Mouse (Mus musculus) layer of hippocampus, adult 11-12 months (tissue): ENCODE measurements around the gene Lrrc27.

Experiments
- DNase-seq: peaks from one replicate; pipeline ENCODE4 v3.0.0; 2022; ENCODE audit warnings: low spot score

Lrrc27 gene

GRCm38 (mm10) chr7:139212754-139213745 lies at the start of gene Lrrc27, which contains the start of gene Stk32c:
Gene Lrrc27 (plus strand): TSS chr7:139212988.
Gene Stk32c (minus strand): TSS chr7:139213307.
- DNase-seq = peak; percentile 98

- no peak for DNase-seq
Measured at GRCm38 (mm10) chr7:139164410-139164809, 48.4 kb upstream of the Lrrc27 start.

DNA sequence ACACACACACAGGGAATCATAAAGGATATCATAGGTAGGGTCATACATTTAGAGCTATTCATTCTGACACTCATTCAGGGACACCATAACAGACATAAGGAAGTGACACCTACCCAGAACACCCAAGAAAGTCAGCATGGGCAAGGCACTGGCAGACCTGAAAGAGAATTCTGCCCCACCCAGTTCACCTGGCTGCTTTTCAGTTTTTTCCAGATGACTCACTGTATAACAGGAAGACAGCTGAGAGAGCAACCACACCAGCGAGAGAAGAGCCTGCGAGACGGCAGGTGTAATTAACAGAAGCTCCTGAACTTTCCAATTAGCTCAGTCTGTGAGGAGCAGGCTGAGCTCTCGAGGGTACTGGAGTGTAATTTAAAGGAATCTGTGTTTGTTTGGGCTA lies 43.6 kb upstream of the Lrrc27 start:
- no peak for DNase-seq

GRCm38 (mm10) chr7:139179299-139179698 lies 33.5 kb upstream of the Lrrc27 start:
- no peak for DNase-seq

GRCm38 (mm10) chr7:139180058-139180457 lies 32.7 kb upstream of the Lrrc27 start:
- DNase-seq = no peak

GRCm38 (mm10) chr7:139184396-139184795 lies 28.4 kb upstream of the Lrrc27 start:
- DNase-seq = no peak

DNA sequence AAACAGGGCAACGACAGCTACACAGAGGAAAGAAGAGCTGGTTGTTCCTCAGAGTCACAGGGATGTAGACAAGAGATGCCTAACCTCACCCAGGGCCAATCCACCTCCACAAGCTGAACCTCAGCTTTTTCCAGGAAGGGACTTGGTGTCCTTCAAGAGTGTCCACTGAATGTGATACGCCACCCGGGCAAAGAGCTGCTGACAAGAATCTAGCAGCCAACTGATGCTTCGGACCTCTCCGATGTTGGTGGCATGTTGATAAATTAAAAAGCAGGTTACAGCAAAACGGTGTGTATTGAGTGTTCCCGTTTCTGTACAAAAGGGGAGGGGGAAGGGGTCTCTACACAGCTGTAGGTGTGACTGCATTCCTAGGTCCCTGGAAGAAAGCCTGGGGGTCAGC lies 27.9 kb upstream of the Lrrc27 start:
- no peak for DNase-seq

GRCm38 (mm10) chr7:139185971-139186370 lies 26.8 kb upstream of the Lrrc27 start:
- DNase-seq = no peak

GRCm38 (mm10) chr7:139186436-139186835 lies 26.4 kb upstream of the Lrrc27 start:
- DNase-seq = no peak

DNA sequence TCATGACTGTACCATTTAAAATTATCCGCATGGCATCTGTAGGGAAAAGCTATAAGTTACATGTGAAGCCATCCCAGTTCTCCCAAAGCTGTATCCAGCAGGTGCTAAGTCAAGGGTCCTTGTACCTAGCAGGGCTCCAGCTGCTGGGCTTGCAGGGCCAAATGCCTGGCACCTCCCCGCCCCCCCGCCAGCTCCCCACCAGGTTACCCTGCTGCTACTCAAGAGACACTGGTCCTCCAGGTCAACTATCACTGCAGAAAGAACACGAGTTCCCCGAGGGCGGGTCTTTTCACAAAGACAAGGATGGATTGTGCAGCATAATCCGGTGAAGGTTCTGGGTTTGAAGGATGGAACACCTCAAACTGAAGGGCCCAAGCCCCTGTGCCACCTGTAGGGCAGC lies 25.5 kb upstream of the Lrrc27 start:
- DNase-seq = no peak

GRCm38 (mm10) chr7:139187771-139188633 lies 24.8 kb upstream of the Lrrc27 start:
- peak; percentile 69 for DNase-seq

GRCm38 (mm10) chr7:139188634-139189207 lies 24.1 kb upstream of the Lrrc27 start:
- no peak for DNase-seq

DNA sequence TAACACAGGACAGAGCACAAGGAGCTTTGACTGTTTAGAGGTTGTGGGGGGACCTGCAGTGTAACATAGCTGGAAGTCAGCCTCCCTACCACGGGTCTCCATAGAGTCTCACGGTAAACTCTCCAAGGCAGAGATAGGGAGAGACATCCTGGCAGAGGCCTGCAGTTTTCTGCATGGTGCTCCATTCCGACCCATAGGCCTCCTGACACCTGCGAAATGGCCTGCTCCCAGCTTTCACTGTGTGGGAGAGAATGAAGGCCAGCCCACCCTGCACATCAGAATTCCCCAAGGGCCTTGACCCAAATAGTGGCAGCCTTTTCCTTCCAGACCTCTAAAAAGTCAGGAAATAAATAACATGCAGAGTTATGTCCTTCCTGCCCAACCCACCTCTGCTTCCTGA lies 22.2 kb upstream of the Lrrc27 start:
- DNase-seq = no peak

GRCm38 (mm10) chr7:139191619-139192018 lies 21.2 kb upstream of the Lrrc27 start:
- DNase-seq = no peak

- DNase-seq = no peak
Measured at GRCm38 (mm10) chr7:139197022-139197421, 15.8 kb upstream of the Lrrc27 start.

DNA sequence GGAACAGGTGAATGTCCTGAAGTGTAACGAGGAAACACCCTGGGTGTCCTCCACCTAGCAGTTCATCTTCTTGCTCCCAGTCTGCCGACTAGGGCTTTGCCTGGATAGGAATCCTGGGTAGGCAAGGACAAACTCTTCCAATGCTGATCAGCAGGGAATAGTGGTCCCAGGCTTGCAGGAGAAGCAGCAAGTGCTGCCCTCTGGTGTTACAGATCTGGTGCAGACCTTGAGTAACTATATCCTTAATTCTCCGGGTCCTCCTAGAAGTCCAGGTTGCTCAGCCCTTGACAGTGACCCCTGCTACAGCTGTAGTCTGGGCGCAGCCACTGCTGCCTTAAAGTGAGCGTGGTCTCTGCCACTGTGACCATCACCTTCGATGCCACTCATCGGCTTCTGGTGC lies 12.7 kb upstream of the Lrrc27 start:
- peak; percentile 80 for DNase-seq

DNA sequence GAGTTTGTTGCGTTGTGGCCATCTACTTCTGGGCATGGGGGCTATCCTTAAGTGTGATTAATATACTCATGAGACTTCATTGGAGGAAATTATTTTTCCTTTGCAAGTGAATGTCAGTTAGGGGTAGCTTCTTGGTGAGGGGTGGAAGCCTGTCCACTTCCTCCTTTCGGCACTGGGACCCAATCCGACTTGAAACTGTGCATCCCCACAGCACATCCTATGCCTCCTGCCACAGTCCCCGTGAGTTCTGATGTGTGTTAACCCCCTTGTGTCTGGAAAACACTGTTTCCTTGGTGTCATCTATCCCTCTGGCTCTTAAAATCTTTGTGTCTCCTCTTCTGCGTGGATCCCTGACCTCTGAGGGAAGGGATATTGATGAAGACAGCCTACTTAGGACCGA lies 11.6 kb upstream of the Lrrc27 start:
- DNase-seq = no peak

DNA sequence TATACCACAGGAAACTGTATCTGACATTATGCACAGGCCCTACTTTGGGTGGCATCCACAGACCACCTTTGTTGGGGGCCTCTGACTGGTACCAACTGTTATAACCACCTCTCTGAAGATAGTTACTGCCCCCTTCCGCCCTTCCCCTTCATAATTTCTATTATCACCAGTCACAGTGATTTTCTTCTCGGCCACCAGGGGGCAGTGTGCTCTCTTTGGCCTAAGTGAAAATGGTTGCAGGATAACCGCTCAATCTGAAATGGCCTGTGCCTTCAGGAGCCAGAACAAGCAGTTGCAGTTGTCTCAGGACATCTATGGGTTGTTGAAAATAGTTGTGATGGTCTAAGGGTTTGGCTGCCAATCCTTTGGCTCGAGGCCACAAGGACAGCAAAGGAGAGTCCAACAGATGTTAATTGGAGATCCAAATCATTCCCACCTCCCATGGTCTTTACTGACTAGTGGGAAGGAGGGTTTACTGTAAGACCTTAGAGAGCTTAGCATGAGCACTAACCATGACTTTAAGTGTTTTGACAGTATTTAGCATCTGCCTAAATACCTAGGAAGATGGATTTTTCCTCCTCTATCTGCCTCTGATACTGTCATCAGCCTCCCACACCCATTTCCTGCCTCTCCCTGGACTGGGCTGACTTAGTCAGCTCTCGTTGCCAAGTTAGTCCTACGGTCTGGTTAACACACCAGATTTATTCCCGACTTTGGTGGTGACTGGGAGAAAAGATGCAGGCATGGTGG lies 4.6 kb upstream of the Lrrc27 start:
- no peak for DNase-seq

- no peak for DNase-seq
Measured at GRCm38 (mm10) chr7:139208773-139209095, 4.1 kb upstream of the Lrrc27 start.

DNA sequence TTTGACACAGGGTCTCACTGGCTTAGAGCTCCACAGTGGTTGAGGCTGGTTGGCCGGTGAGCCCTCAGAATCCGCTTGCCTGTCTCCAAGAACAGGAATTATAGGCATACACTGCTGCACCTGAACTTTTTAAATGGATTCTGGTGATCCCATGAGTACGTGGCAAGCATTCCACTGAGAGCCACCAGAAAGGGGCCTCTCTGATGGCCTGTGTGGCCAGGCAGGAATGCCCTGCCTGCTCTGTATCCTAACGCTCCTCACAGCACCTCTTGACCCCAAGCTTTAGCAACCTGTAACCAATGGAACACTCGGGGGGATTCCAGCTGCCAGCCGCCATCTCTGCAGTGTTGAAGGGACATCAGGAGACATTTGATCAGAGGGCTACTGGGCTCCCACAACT lies 1.0 kb upstream of the Lrrc27 start:
- DNase-seq = no peak

DNA sequence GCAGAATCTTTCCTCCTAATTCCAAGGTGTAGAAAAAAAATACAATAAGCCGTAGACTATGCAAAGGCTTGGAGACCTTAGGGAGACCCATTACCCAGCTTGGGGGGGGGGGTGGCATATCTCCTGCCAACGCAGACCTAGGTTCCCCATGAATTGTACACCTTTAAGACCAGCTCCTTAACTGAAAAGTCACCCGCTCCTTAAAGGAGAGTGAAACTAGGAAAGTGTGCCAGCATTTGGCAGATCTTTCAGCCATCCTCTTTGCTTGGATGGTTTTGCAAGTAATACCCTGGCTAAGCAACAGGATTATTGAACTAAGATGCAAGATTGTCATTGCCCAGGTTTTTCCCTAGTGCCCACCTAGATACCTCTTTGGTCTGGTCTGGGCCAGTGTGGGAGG lies 963 bp downstream of the Lrrc27 start:
- DNase-seq = no peak

DNA sequence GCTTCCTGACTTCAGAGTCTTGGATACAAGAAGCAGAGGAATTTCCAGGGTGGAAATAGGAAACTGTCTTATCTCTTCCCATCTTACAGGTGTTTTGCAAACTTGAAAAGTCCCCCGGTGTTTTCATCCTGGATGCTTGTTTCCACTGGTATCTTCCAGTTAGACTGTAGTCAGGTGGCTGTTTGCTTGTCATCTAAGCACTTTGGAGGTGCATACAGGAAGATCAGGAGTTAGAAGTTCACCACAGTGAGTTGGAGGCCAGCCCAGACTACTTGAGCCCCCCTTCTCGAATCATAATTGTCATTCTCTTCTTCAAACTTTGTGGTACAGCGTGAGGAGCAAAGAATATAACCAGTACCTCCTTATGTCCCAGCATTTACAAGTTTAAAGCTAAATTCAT lies 1.4 kb downstream of the Lrrc27 start:
- DNase-seq = no peak
